Mouse (Mus musculus) heart, postnatal 10 days (tissue): ENCODE results near the gene A930004D18Rik. TPM values are rescaled to one million over a fixed set of nuclear protein-coding genes. Genes with fewer than 3 reads are reported as not detected.
A peak's percentile ranks its signal among the peaks of the same experiment; 100 is the strongest.

Source experiments
- DNase-seq, 2 experiments: peaks; one replicate each; pipeline ENCODE4 v3.0.0; 2021
- intact Hi-C: fragments of 180-260 bp; cut with DNase I; formaldehyde crosslinking; loops from one replicate; pipeline ENCODE4 v1.15.1; 2025
- total RNA-seq, 2 experiments: library from RNA; stranded (reverse); gene quantifications; 2 replicates each; pipeline ENCODE4 v1.2.3; 2021

The A930004D18Rik gene
- total RNA-seq, 2 experiments from 2014 or later: 3.0 to 4.2 TPM

DNA sequence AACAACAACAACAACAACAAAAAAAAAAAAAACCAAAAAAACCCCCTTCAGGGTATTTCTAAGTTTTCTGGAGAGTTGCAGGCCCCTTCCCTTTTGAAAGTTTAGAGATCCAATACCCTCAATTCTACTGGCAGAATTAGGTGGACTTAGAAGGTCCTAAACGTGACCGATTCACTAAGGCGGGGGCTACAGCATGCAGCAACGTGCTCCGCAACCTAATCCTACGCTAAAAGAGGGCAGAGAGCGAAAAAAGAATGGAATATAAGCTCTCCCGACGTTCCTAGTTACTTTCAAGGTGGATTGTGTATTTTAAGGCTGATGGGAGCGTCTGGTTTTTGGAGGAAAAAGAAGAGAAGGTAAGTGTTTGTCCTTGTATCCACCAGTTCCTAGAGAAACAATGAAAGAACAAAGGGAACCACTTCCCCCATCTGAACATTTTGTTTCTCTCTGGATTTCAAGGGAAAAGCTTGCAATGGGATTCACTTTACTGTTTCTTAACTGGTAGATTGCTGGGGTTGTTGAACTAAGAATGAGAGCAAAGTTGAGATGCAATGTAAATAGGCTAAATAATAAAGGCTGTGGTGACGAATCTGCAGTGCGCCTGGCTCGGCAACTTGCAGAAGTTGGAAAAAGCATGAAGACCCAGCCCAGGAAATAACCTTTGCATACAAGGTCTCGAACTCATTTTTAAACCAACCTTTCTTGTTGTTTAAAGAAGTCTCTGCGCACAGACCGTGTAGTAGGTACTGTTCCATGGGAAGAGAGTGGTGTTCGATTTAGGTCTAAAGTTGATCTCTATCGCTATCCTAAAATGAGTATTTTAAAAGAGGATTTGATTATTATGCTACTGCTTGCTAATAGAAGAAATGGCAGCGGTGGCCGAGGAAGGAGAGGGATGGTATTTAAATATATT lies 17.7 kb upstream of the A930004D18Rik start, which contains the start of gene Mllt10:
Gene Mllt10, plus strand, starts transcription at position 222 of the 913 bp plus-strand sequence.
- peak; percentile 57 to 61 for DNase-seq
- intact Hi-C loops: loop anchor here (1.0 kb wide), 1 partner anchor 26 kb away; no protein-coding TSS in a partner anchor

- intact Hi-C loops: no loop called here
- DNase-seq: peak; percentile 85
Observed at GRCm38 (mm10) chr2:18053951-18054530, 16.5 kb upstream of the A930004D18Rik start.

GRCm38 (mm10) chr2:18053243-18053950 lies 15.9 kb upstream of the A930004D18Rik start:
- no peak for DNase-seq
- intact Hi-C loops: no loop called here

GRCm38 (mm10) chr2:18052581-18052980 lies 15.0 kb upstream of the A930004D18Rik start:
- intact Hi-C loops: no loop called here
- no peak for DNase-seq

GRCm38 (mm10) chr2:18051831-18052170 lies 14.3 kb upstream of the A930004D18Rik start:
- DNase-seq: no peak
- intact Hi-C loops: no loop called here

GRCm38 (mm10) chr2:18051026-18051830 lies 13.7 kb upstream of the A930004D18Rik start:
- DNase-seq: peak in 1 of 2 experiments; percentile 24
- intact Hi-C loops: no loop called here

- intact Hi-C loops: no loop called here
- DNase-seq: peak; percentile 61 to 63
Observed at GRCm38 (mm10) chr2:18050541-18050985, 13.0 kb upstream of the A930004D18Rik start.

GRCm38 (mm10) chr2:18050018-18050417 lies 12.5 kb upstream of the A930004D18Rik start:
- intact Hi-C loops: no loop called here
- DNase-seq: no peak

DNA sequence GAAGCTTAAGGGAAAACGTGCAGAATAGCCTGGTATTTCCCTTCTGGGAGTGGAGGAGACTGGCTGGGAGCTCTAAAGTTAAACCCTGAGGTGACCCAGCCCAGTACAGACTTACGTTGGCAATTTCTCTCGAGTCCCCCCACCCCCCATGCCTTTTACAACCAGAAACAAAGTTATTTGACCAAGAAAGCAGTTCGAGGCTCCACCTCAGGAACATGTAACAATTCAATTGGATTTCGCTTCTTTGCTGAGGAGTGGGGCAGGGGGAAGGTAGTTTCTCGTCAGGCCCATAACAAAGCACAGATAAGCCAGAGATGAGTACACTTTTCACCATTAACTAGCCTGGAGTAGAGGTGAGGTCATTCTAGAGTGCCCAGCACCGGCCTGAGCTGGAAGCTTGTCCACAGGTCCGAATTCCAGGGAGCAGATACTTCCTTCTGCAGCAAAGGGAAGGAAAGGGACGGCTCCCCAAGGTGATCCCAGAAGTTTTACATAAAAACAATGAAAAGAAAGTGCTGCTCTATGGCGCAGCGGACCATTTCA lies 11.8 kb upstream of the A930004D18Rik start:
- peak; percentile 59 to 61 for DNase-seq

DNA sequence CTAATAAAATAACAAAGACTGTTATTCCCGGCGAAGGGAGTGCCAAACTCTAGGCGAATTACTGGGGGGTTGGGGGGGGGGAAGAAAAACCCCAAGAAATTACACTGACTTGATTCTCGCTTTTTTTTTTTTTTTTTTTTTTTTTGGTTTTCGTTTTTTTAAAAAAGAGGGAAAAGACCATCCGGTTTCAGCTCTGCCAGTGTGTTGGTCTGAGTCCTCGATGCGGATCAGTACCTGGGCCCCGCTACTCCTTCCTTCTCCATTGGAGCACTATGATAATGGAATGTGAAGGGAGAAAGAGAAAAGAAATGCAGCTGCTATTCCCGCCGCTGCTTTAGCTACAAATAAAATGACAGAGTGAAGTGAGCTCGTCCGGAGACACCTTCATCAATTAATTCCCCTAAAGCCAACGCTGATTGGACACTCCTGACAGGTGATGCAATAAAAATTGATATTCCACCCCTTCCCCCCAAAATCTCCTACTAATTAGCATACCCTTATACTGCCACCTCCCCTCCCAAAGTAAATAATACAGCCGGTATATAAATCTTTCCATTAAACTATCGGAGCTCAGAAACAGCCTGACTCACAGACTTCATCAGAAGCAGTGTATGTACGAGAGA lies 11.0 kb upstream of the A930004D18Rik start, which contains the start of gene Skida1:
Gene Skida1, minus strand, starts transcription at position 599 of the 623 bp plus-strand sequence.
- peak; percentile 67 to 69 for DNase-seq
- intact Hi-C loops: loop anchor here (1.0 to 5.0 kb wide), 3 partner anchors 8 to 719 kb away; partner anchors contain the start of gene Bmi1

More for the DNA sequence above, 11.8 kb upstream of the A930004D18Rik start:
- intact Hi-C loops: loop anchor here (5.0 kb wide), 2 partner anchors 628 to 718 kb away; partner anchors contain the start of gene Bmi1

DNA sequence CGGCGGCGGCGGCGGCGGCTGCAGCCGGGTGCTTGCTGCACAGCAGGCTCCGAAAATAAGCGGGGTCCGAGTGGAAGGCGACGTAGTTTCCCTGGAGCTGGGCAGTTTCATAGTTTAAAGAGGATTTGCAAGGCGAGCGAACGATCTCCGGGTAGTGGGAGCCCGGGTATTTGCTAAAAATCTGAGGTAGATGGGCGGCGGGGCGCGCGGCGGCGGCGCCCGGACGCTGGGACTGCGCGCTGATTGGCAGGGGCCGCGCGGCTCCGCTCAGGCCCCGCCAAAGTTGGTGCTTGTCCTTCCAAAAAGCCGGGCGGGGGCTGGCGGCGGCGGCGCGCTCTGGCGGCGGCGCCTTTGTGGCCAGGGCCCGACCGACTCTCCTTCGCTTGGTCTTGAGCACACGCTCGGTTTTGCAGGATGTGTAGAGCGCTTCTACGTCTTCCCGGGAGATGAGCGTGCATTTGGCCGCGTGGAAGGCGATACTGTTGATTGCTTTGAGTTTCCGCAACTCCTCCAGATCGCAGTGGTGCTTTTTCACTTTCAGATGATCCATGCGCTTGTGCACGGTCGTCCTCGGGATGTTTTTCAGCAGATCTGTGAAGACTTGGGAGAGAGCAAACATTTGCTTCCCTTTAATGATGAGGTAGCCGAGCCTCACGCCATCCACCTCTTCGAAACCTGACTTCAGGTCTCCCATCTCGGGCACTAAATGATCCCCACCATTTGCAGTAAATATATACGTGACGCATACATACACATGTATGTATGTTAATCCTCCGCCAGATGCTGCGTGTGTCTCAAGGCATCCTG lies 10.3 kb upstream of the A930004D18Rik start:
- intact Hi-C loops: loop anchor here (1.0 to 5.0 kb wide), 5 partner anchors 8 to 719 kb away; partner anchors contain the start of gene Bmi1
- peak; percentile 84 to 86 for DNase-seq

DNA sequence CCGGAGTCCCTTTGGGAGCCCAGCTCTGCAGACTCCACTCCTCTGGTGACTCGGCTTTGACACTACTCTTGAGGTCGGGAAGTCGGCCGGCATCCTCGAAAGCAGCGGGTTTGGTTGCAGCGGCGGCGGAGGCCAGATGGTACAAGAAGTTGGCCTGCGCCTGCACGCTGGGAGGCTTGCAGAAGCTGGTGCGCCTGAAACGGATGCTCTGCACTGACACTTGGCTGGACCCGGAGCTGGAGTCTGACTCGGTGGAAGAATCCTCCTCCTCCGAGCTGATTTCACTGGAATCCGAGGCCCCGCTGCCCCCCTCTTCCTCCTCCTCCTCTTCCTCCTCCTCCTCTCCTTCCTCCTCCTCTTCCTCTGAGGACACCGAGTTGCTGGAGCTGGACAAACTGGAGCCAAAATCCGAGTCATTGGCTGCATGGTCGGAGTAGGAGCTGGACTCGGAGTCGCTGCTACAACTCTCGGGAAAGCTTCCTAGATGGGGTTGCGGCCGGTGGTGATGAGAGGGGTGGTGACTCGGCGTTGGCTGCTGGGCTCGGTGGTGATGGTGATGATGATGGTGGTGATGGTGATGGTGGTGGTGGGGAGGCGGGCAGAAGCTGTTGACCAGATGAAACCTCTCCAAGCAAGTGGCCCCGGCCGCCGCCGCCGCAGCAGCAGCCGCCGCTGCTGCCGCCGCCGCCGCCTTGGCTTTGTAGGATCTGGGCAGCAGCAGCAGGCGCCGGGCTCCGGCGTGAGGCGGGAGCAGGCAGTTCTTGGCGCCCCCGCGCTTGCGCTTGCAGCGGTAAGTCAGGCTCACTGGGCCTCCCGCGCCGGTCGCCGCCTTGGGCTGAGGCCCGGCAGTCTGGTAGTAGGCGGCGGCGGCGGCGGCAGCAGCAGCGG lies 9.5 kb upstream of the A930004D18Rik start:
- DNase-seq: peak; percentile 79 to 81
- intact Hi-C loops: loop anchor here (1.0 to 5.0 kb wide), 4 partner anchors 16 to 720 kb away; partner anchors contain the start of gene Bmi1

GRCm38 (mm10) chr2:18046186-18046585 lies 8.6 kb upstream of the A930004D18Rik start:
- intact Hi-C loops: loop anchor here (2.0 to 5.0 kb wide), 3 partner anchors 17 to 721 kb away; partner anchors contain the start of gene Bmi1

DNA sequence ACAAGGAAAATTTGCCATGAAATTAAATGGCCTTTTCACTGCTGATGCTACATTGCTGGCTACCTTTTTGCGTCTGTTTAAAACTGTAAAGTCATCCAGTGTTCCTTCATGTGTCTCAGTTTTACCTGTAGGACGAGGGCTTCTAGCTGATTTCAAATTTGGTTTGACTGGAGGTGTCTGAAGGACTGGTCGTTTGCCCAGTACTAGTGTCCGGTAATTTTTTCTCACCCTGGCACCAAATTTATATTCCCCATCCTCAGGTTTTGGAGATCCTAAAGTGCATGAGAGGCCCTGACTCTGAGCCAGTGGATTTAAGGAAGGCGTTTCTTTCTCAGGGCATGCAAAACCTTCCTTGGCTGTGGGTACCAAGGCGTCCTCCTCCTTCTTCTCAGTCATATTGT lies 8.2 kb upstream of the A930004D18Rik start:
- no peak for DNase-seq
- intact Hi-C loops: loop anchor here (2.0 to 5.0 kb wide), 3 partner anchors 17 to 722 kb away; partner anchors contain the start of gene Bmi1

More at GRCm38 (mm10) chr2:18046186-18046585, 8.6 kb upstream of the A930004D18Rik start:
- no peak for DNase-seq

DNA sequence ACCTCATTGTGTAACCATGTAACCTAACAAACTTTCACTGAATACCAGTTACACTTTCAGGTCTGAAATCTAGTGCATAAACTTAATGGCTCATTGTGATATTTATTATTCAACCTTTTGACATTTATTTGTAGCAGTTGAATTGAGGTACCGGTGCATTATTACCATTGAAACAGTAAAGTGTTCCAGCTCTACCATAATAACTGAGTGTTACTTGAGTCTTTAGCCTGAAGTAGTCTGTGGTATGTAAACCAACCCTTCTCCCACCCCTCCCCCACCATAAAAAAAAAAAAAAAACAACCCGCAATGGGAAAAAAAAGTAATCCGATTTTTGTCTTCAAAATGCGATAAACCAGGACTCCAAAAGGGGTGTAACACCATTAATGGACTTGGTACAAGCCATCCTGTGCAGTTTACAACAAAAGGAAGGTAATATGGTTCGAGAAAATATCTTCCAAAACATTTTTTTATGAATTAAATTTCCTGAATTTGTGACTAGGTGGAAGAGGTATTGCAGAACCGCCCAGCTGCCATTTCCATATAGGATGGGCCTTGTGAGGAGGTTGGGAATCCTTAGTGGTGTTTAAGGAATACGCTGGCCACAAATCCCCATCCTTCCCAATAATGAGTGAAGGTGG lies 7.7 kb upstream of the A930004D18Rik start:
- intact Hi-C loops: loop anchor here (5.0 kb wide), 2 partner anchors 632 to 722 kb away; partner anchors contain the start of gene Bmi1

DNA sequence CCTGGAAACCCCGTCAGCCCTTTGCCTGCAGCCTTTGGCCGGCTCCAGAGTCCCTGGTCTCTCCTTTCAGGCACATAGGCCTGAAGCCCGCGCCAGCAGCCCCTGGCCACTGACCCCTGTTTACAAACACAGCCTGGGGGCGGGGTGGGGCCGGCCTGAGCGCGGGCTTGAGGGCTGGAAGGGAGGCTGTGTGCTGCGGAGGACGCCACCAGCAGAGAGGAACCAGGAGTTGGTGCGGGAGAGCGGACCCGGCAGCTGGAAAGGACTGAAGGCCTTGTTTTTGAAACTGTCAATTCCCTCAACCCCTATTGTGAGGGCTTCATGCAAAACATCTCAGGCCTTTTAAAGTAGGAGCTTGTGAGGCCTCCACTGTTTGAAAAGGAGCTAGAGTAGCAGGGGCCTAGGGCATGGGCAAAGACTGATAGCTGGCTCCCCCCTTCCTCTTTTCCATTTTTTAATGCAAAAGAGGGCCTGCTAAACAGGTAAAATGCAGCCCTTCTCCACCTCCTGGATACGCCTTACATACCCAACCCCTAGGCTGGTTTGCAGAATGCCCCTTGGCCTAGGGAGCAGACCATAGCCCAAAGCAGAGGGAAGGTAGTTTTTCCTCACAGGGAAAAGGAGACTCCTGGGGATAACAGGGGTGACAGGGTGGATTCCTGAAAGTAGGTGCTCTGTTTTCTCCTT lies 3.8 kb upstream of the A930004D18Rik start:
- intact Hi-C loops: no loop called here
- DNase-seq: peak; percentile 4 to 6

More for the DNA sequence above, 7.7 kb upstream of the A930004D18Rik start:
- no peak for DNase-seq
